Mouse (Mus musculus): ENCODE measurements around the gene Kcnn4. TPM values are rescaled to one million over a fixed set of nuclear protein-coding genes. Genes with fewer than 3 reads are reported as not detected.

Gene Kcnn4
- polyA plus RNA-seq, 1 experiment: not detected

DNA sequence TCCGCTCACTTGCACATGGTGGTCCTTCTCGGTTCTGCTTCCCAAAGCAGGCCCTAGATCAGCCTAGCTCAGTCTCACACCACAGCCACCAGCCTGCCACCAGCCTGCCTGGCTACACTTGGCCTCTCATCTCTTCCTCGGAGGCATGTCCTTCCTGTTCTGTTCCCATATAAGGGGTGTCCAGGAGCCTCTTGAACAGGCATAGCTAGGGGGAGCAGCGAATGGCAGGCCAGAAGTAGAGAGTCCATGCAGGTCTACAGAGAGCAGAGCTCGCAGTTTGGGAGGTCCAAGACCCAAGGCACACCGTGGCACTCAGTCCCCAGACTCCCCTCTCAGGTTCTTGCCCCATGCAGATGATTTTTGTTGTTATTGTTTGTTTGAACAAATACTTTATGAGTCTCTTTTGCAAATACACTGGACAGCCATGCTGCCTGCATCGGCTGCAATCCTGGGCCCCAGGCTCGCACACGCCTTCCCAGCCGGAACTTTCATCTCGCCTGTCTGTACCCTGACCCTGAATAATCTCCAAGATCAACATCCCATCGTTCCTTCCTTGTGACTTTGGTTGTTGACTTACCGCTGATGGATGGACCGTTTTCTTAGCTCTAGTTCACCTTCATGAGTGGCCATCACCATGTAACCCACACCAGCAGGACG is 53.2 kb downstream of the Kcnn4 start:
- 91% methylated on average over 15 of the region's 15 CpGs for WGBS
- Histone ChIP-seq H3K27ac (ENCODE audit: insufficient read depth, low read depth, low read length) (no peak overlapping the region), H3K4me1 (ENCODE audit: control insufficient read depth, insufficient read depth, low read length) (peaks cover 28% of the 10 kb centered on the region), H3K4me3 (ENCODE audit: insufficient read depth, low read depth, low read length) (no peak overlapping the region)
- TF ChIP-seq POLR2A (IDR thresholded peaks at IDR 0.05; ENCODE audit: insufficient read depth, low read depth, low read length): no peak
- no peak for TF ChIP-seq CTCF (IDR thresholded peaks at IDR 0.05; ENCODE audit: insufficient read depth, low read depth, low read length)

DNA sequence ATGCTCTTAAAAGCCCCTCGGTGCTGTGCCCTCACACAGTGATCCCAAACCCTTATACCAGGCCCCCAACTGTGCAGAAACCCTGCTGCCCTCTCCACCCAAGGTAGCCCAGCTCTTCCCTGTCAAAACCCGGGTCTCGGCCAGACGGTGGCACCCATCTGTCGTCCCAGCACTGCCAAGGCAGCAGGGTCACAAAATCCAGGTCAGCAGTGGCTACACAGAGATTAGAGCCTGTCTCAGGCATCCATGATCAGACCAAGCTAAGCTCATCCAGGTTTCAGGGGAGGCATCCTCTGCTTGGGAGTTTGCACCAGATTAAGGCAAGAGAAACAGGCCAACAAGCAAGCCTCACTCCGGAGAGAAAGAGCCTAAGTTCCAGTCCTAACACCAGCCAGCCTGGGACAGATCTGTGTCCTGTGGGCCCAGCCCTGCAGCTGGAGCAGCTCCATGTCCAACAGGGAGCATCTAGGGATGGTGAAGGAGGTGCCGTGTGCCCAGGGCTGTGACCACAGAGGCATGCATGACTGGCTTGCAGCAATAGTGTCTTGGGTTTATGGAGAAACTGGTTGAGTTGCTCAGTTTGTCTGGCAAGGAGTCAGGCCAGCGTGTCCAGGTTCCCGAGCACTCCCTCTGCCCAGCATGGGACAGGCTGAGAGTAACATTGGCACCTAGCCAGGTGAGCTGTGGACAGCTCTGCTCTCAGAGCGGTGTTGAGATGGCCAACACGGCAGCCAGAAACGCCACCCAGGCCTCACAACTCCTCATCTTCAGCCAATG is 54.1 kb downstream of the Kcnn4 start:
- Histone ChIP-seq H3K27ac (ENCODE audit: insufficient read depth, low read depth, low read length) (no peak overlapping the region), H3K4me1 (ENCODE audit: control insufficient read depth, insufficient read depth, low read length) (peaks cover 26% of the 10 kb centered on the region), H3K4me3 (ENCODE audit: insufficient read depth, low read depth, low read length) (no peak overlapping the region)
- 71% methylated on average over 12 of the region's 12 CpGs for WGBS
- TF ChIP-seq POLR2A (IDR thresholded peaks at IDR 0.05; ENCODE audit: insufficient read depth, low read depth, low read length) (no peak), CTCF (IDR thresholded peaks at IDR 0.05; ENCODE audit: insufficient read depth, low read depth, low read length) (no peak)

DNA sequence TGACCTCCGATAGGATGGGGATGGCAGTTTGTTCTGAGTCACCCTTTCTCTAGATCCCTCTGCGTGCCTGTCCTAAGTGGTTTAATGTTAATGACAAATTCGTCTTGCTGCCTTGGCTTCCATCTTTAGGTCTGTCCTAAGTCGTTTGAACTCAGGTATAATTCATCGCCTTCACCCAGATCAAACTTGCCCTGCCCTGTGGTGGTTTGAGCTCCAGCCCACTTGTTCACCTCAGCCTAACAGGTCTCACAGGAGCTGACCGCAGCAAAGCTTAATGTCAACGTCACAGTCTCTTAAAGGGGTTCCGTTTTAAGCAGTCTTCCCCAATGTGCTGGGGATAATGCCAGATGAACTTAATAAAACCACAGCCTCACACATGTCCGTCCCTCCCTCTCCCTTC is 55.9 kb downstream of the Kcnn4 start:
- Histone ChIP-seq H3K27ac (ENCODE audit: insufficient read depth, low read depth, low read length) (no peak overlapping the region), H3K4me3 (ENCODE audit: insufficient read depth, low read depth, low read length) (no peak overlapping the region), H3K4me1 (ENCODE audit: control insufficient read depth, insufficient read depth, low read length) (peaks cover 18% of the 10 kb centered on the region)
- 87% methylated on average over 9 of the region's 9 CpGs for WGBS
- TF ChIP-seq CTCF (IDR thresholded peaks at IDR 0.05; ENCODE audit: insufficient read depth, low read depth, low read length) (no peak), POLR2A (IDR thresholded peaks at IDR 0.05; ENCODE audit: insufficient read depth, low read depth, low read length) (no peak)

DNA sequence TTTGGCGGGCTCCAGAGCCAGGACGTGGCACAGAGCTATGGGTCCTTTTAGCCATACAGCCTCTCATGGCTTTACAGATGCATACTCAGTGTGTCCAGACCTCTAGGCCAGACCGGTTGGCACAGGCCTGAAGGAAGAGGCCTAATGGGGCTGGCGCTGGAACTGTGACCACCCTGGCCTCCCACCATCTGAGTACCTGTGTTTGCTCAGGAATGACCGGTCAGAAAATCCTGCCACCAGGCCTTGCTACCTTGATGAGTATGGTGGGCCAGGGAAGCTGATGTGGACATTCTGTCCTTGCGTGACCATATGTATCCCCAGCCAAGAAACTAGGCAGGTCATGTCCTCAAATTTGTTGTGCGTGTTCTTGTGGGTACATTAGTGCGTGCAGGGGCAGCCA is 57.1 kb downstream of the Kcnn4 start:
- TF ChIP-seq POLR2A (IDR thresholded peaks at IDR 0.05; ENCODE audit: insufficient read depth, low read depth, low read length): no peak
- no peak for TF ChIP-seq CTCF (IDR thresholded peaks at IDR 0.05; ENCODE audit: insufficient read depth, low read depth, low read length)
- WGBS: 96% methylated on average over 8 of the region's 8 CpGs

DNA sequence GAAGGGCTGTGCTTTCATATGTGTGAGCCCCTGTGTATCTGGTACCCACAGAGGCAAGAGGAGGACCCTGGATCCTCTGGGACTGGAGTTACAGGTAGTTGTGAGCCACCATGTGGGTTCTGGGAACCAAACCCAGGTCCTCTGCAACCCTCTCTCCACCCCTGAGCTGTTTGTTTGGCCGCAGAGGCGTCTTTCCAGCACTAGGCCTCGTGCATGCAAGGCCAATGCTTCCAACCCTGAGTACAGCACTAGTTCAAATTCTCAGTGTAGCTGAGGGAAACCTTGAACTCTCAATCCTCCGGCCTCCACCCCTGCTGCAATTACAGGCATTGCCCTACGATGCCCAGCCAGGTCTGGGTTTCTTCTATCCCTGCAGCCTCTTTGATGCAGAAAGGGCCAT is 58.7 kb downstream of the Kcnn4 start:
- no peak for TF ChIP-seq CTCF (IDR thresholded peaks at IDR 0.05; ENCODE audit: insufficient read depth, low read depth, low read length)
- H3K27ac ChIP-seq (ENCODE audit: insufficient read depth, low read depth, low read length): no peak overlapping the region
- no peak overlapping the region for H3K4me3 ChIP-seq (ENCODE audit: insufficient read depth, low read depth, low read length)
- H3K4me1 ChIP-seq (ENCODE audit: control insufficient read depth, insufficient read depth, low read length): peaks cover 18% of the 10 kb centered on the region
- WGBS: 88% methylated on average over 5 of the region's 5 CpGs

More for the DNA sequence above, 57.1 kb downstream of the Kcnn4 start:
- no peak overlapping the region for H3K27ac ChIP-seq (ENCODE audit: insufficient read depth, low read depth, low read length)
- H3K4me1 ChIP-seq (ENCODE audit: control insufficient read depth, insufficient read depth, low read length): peaks cover 19% of the 10 kb centered on the region
- H3K4me3 ChIP-seq (ENCODE audit: insufficient read depth, low read depth, low read length): no peak overlapping the region

- Histone ChIP-seq H3K4me1 (ENCODE audit: control insufficient read depth, insufficient read depth, low read length) (peaks cover 18% of the 10 kb centered on the region), H3K4me3 (ENCODE audit: insufficient read depth, low read depth, low read length) (no peak overlapping the region), H3K27ac (ENCODE audit: insufficient read depth, low read depth, low read length) (no peak overlapping the region)
- 37% methylated on average over 16 of the region's 16 CpGs for WGBS
- no peak for TF ChIP-seq POLR2A (IDR thresholded peaks at IDR 0.05; ENCODE audit: insufficient read depth, low read depth, low read length)
- no peak for TF ChIP-seq CTCF (IDR thresholded peaks at IDR 0.05; ENCODE audit: insufficient read depth, low read depth, low read length)
These were observed 59.5 kb downstream of the Kcnn4 start for GRCm38 (mm10) chr7:24429413-24430112.

GRCm38 (mm10) chr7:24430551-24431345 is 60.7 kb downstream of the Kcnn4 start:
- Histone ChIP-seq H3K4me3 (ENCODE audit: insufficient read depth, low read depth, low read length) (no peak overlapping the region), H3K4me1 (ENCODE audit: control insufficient read depth, insufficient read depth, low read length) (peaks cover 18% of the 10 kb centered on the region), H3K27ac (ENCODE audit: insufficient read depth, low read depth, low read length) (no peak overlapping the region)
- 95% methylated on average over 15 of the region's 15 CpGs for WGBS
- TF ChIP-seq CTCF (IDR thresholded peaks at IDR 0.05; ENCODE audit: insufficient read depth, low read depth, low read length) (no peak), POLR2A (IDR thresholded peaks at IDR 0.05; ENCODE audit: insufficient read depth, low read depth, low read length) (no peak)

GRCm38 (mm10) chr7:24431713-24432112 is 61.6 kb downstream of the Kcnn4 start:
- TF ChIP-seq CTCF (IDR thresholded peaks at IDR 0.05; ENCODE audit: insufficient read depth, low read depth, low read length) (no peak), POLR2A (IDR thresholded peaks at IDR 0.05; ENCODE audit: insufficient read depth, low read depth, low read length) (no peak)
- peaks cover 18% of the 10 kb centered on the region for H3K4me1 ChIP-seq (ENCODE audit: control insufficient read depth, insufficient read depth, low read length)
- no peak overlapping the region for H3K4me3 ChIP-seq (ENCODE audit: insufficient read depth, low read depth, low read length)
- 57% methylated on average over 11 of the region's 11 CpGs for WGBS
- H3K27ac ChIP-seq (ENCODE audit: insufficient read depth, low read depth, low read length): no peak overlapping the region
